Mouse (Mus musculus): ENCODE results near the gene Pum2.

DNA sequence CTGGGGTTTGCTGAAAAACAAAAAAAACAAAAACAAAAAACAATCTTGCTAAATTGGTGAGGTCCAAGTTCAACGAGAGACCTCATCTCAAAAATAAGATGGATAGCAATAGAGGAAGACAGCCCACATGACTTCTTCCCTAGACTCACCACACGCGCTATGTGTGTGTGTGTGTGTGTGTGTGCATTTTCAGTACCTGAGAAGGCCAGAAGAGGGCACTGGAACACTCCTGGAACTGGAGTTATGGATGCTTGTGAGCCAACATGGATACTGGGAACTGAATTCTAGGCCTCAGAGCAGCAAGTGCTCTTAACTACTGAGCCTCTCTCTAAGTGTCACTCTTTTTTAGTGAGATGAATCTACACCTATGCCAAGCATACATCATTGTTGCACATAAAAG is 84.1 kb downstream of the Pum2 start:
- TF ChIP-seq POLR2A (IDR thresholded peaks at IDR 0.05; ENCODE audit: borderline replicate concordance, extremely low read depth, insufficient read depth, insufficient read length, poor library complexity, severe bottlenecking) (no peak), CTCF (IDR thresholded peaks at IDR 0.05; ENCODE audit: borderline replicate concordance, extremely low read depth, insufficient read depth, insufficient read length) (no peak)

All from brain, embryonic 14.5 days (tissue).